Mouse (Mus musculus): ENCODE results near the gene Fbxw2. TPM values are rescaled to one million over a fixed set of nuclear protein-coding genes. Genes with fewer than 3 reads are reported as not detected.

Gene Fbxw2
- total and polyA plus RNA-seq, 3 experiments, result 36.7 to 67.8 (median 61.2) TPM

DNA sequence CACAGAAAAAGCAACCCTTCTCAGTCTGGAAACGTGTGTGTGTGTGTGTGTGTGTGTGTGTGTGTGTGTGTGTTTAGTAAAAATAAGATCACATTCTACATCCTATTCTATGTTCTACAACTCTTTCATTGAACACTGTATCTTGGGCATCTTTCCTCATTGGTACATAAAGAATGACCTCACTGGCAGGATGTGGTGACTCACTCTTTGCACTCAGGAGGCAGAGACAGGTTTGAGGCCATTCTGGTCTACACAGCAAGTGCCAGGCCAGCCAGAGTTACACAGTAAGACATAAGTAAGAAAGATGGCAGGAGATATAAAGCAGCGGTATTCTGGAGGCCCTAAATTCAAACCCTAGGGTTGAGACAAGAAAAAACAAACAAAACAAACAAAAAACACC, 63.2 kb downstream of the Fbxw2 start:
- in situ Hi-C loops (cut with MboI; ENCODE audit: low pct_ligation_motif_present, low pct_unique_long_range_greater_than_20kb, low sequenced_read_pairs), result no loop called here
- TF ChIP-seq BHLHE40 (IDR thresholded peaks at IDR 0.05; ENCODE audit: low read depth, low read length) (no peak), MAX (IDR thresholded peaks at IDR 0.05; ENCODE audit: low read length) (no peak), MEF2A (IDR thresholded peaks at IDR 0.05; ENCODE audit: borderline replicate concordance, low read depth, low read length) (no peak), USF2 (conservative IDR thresholded peaks at IDR 0.05; ENCODE audit: low read depth, low read length) (no peak), MXI1 (IDR thresholded peaks at IDR 0.05; ENCODE audit: low read depth, low read length) (no peak), ETS1 (conservative IDR thresholded peaks at IDR 0.05; ENCODE audit: low read depth, low read length) (no peak), EP300 (IDR thresholded peaks at IDR 0.05; ENCODE audit: low read length) (no peak), UBTF (IDR thresholded peaks at IDR 0.05; ENCODE audit: low read depth, low read length) (no peak), ZKSCAN1 (IDR thresholded peaks at IDR 0.05; ENCODE audit: borderline replicate concordance, low read depth, low read length) (no peak), PAX5 (IDR thresholded peaks at IDR 0.05; ENCODE audit: low read length) (no peak), TBP (conservative IDR thresholded peaks at IDR 0.05; ENCODE audit: low read depth, low read length) (no peak), HCFC1 (IDR thresholded peaks at IDR 0.05; ENCODE audit: low read depth, low read length) (no peak), RAD21 (IDR thresholded peaks at IDR 0.05; ENCODE audit: low read depth, low read length) (no peak), IRF4 (IDR thresholded peaks at IDR 0.05; ENCODE audit: low read depth, low read length) (no peak), SIN3A (IDR thresholded peaks at IDR 0.05; ENCODE audit: low read length) (no peak), MYC (IDR thresholded peaks at IDR 0.05; ENCODE audit: low read depth, low read length) (no peak), ZC3H11A (IDR thresholded peaks at IDR 0.05; ENCODE audit: low read depth, low read length) (no peak), NRF1 (IDR thresholded peaks at IDR 0.05; ENCODE audit: low read depth, low read length) (no peak), RCOR1 (conservative IDR thresholded peaks at IDR 0.05; ENCODE audit: low read depth, low read length) (no peak), NELFE (IDR thresholded peaks at IDR 0.05; ENCODE audit: low read depth, low read length) (no peak)
- DNase-seq (ENCODE audit: extremely low read depth), result no peak
- Histone ChIP-seq H3K27me3 (replicated peaks) (no peaks in the 10 kb centered on the region), H3K4me1 (ENCODE audit: control insufficient read depth in 1 of 2, insufficient read depth in 2 of 2) (peaks cover 0 to 5% of the 10 kb centered on the region in 2 experiments; a peak in 1 of 4 replicates), H3K9me3 (replicated peaks; ENCODE audit: low read length) (peaks cover 4% of the 10 kb centered on the region), H3K4me2 (ENCODE audit: insufficient read depth, low read depth, poor library complexity, severe bottlenecking) (no peak overlapping the region), H3K27ac (ENCODE audit: insufficient read depth, low read depth) (no peak overlapping the region), H3K79me2 (replicated peaks; ENCODE audit: control insufficient read depth, extremely low read depth, insufficient read depth, poor library complexity, severe bottlenecking) (no peaks in the 10 kb centered on the region), H3K4me3 (replicated peaks in 1 of 3; ENCODE audit: low read depth in 2 of 3, low read length in 2 of 3, poor library complexity in 1 of 3) (no peak overlapping the region), H3K36me3 (replicated peaks in 1 of 2; ENCODE audit: control insufficient read depth in 1 of 2, insufficient read depth in 1 of 2, low read length in 1 of 2) (no peaks in the 10 kb centered on the region), H3K9ac (ENCODE audit: insufficient read depth, low read depth) (no peak overlapping the region)
- dilution Hi-C loops (cut with MboI; ENCODE audit: extremely low pct_ligation_motif_present, extremely low pct_unique_long_range_greater_than_20kb, low sequenced_read_pairs), result no loop called here

DNA sequence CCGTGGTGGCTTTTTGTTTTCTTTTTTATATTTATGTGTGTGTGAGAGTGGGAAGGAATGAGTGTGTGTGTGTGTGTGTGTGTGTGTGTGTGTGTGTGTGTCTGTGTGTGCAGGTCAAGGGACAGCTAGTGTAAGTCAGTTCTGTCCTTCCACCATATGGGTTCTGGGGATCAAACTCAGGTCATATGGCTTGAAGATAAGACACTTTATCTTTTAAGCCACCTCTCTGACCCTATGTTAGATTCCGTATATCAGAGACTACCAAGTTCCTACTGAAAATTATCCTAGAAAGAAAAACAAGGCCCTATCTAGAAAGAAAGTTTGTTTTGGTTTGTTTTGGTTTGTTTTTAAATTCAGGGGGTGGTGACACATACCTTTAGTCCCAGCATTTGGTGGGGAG, 63.9 kb downstream of the Fbxw2 start:
- H3K4me3 ChIP-seq (replicated peaks in 1 of 3; ENCODE audit: low read depth in 2 of 3, low read length in 2 of 3, poor library complexity in 1 of 3), result no peak overlapping the region
- no peaks in the 10 kb centered on the region for H3K79me2 ChIP-seq (replicated peaks; ENCODE audit: control insufficient read depth, extremely low read depth, insufficient read depth, poor library complexity, severe bottlenecking)
- peaks cover 1% of the 10 kb centered on the region for H3K9me3 ChIP-seq (replicated peaks; ENCODE audit: low read length)
- TF ChIP-seq POLR2A (IDR thresholded peaks at IDR 0.05; ENCODE audit: low read depth, low read length) (no peak), MAFK (IDR thresholded peaks at IDR 0.05; ENCODE audit: insufficient replicate concordance, low read length) (no peak), E2F4 (IDR thresholded peaks at IDR 0.05; ENCODE audit: insufficient replicate concordance, low read depth, low read length) (no peak), MAZ (IDR thresholded peaks at IDR 0.05; ENCODE audit: low read depth, low read length) (no peak), NELFE (IDR thresholded peaks at IDR 0.05; ENCODE audit: low read depth, low read length) (no peak), CHD1 (IDR thresholded peaks at IDR 0.05; ENCODE audit: low read depth, low read length) (no peak), RCOR1 (conservative IDR thresholded peaks at IDR 0.05; ENCODE audit: low read depth, low read length) (no peak), KAT2A (IDR thresholded peaks at IDR 0.05; ENCODE audit: insufficient replicate concordance, low read length) (no peak), CHD2 (IDR thresholded peaks at IDR 0.05; ENCODE audit: low read length) (no peak), MXI1 (IDR thresholded peaks at IDR 0.05; ENCODE audit: low read depth, low read length) (no peak), TBP (conservative IDR thresholded peaks at IDR 0.05; ENCODE audit: low read depth, low read length) (no peak), TCF12 (IDR thresholded peaks at IDR 0.05; ENCODE audit: low read depth, low read length) (no peak), ZKSCAN1 (IDR thresholded peaks at IDR 0.05; ENCODE audit: borderline replicate concordance, low read depth, low read length) (no peak), GABPA (IDR thresholded peaks at IDR 0.05; ENCODE audit: insufficient replicate concordance, low read depth, low read length) (no peak), USF2 (conservative IDR thresholded peaks at IDR 0.05; ENCODE audit: low read depth, low read length) (no peak), UBTF (IDR thresholded peaks at IDR 0.05; ENCODE audit: low read depth, low read length) (no peak), SMC3 (IDR thresholded peaks at IDR 0.05; ENCODE audit: low read depth, low read length) (no peak), CTCF (conservative IDR thresholded peaks at IDR 0.05 in 1 of 2, IDR thresholded peaks at IDR 0.05 in 1 of 2; ENCODE audit: low read depth in 2 of 2, low read length in 2 of 2) (no peak), ETS1 (conservative IDR thresholded peaks at IDR 0.05; ENCODE audit: low read depth, low read length) (no peak), JUND (conservative IDR thresholded peaks at IDR 0.05; ENCODE audit: low read depth, low read length) (no peak)
- DNase-seq (ENCODE audit: extremely low read depth), result no peak
- no peak overlapping the region for H3K9ac ChIP-seq (ENCODE audit: insufficient read depth, low read depth)
- no peaks in the 10 kb centered on the region for H3K36me3 ChIP-seq (replicated peaks in 1 of 2; ENCODE audit: control insufficient read depth in 1 of 2, insufficient read depth in 1 of 2, low read length in 1 of 2)
- dilution Hi-C loops (cut with MboI; ENCODE audit: extremely low pct_ligation_motif_present, extremely low pct_unique_long_range_greater_than_20kb, low sequenced_read_pairs) (no loop called here), in situ Hi-C loops (cut with MboI; ENCODE audit: low pct_ligation_motif_present, low pct_unique_long_range_greater_than_20kb, low sequenced_read_pairs) (no loop called here)
- H3K4me1 ChIP-seq (ENCODE audit: control insufficient read depth in 1 of 2, insufficient read depth in 2 of 2), result peaks cover 0 to 5% of the 10 kb centered on the region in 2 experiments; a peak in 1 of 4 replicates
- no peaks in the 10 kb centered on the region for H3K27me3 ChIP-seq (replicated peaks)
- no peak overlapping the region for H3K27ac ChIP-seq (ENCODE audit: insufficient read depth, low read depth)
- no peak overlapping the region for H3K4me2 ChIP-seq (ENCODE audit: insufficient read depth, low read depth, poor library complexity, severe bottlenecking)
